Mouse (Mus musculus): ENCODE data around the gene Agt. TPM values are rescaled to one million over a fixed set of nuclear protein-coding genes. Genes with fewer than 3 reads are reported as not detected.

The Agt gene
- total and polyA plus RNA-seq, 2 experiments from 2014 or later, result 29.4 to 30.0 TPM

GRCm38 (mm10) chr8:124542001-124542400 lies 27.5 kb downstream of the Agt start:
- ATAC-seq (no peak), DNase-seq (no peak)
- Histone ChIP-seq H3K27ac (ENCODE audit: low read depth, low read length) (no peak overlapping the region), H3K9ac (no peak overlapping the region), H3K4me1 (ENCODE audit: insufficient read depth) (no peaks in the 10 kb centered on the region), H3K36me3 (ENCODE audit: insufficient read depth) (peaks cover 90% of the 10 kb centered on the region), H3K27me3 (ENCODE audit: insufficient read depth, low read length) (no peaks in the 10 kb centered on the region), H3K4me3 (ENCODE audit: low read depth, low read length) (no peak overlapping the region), H3K9me3 (ENCODE audit: low read length) (no peaks in the 10 kb centered on the region), H3K4me2 (ENCODE audit: low read depth) (no peak overlapping the region)
- no peak for TF ChIP-seq CTCF (IDR thresholded peaks at IDR 0.05; ENCODE audit: low read depth)
- 94% methylated on average over 4 of the region's 4 CpGs for WGBS

GRCm38 (mm10) chr8:124540906-124541305 lies 28.6 kb downstream of the Agt start:
- Histone ChIP-seq H3K9me3 (ENCODE audit: low read length) (no peaks in the 10 kb centered on the region), H3K4me2 (ENCODE audit: low read depth) (no peak overlapping the region), H3K9ac (no peak overlapping the region), H3K27ac (ENCODE audit: low read depth, low read length) (no peak overlapping the region), H3K36me3 (ENCODE audit: insufficient read depth) (peaks cover 83% of the 10 kb centered on the region), H3K4me3 (ENCODE audit: low read depth, low read length) (no peak overlapping the region), H3K4me1 (ENCODE audit: insufficient read depth) (no peaks in the 10 kb centered on the region), H3K27me3 (ENCODE audit: insufficient read depth, low read length) (no peaks in the 10 kb centered on the region)
- DNase-seq (no peak), ATAC-seq (no peak)
- WGBS, result 96% methylated on average over 12 of the region's 12 CpGs
- no peak for TF ChIP-seq CTCF (IDR thresholded peaks at IDR 0.05; ENCODE audit: low read depth)

- Histone ChIP-seq H3K4me3 (ENCODE audit: low read depth, low read length) (no peak overlapping the region), H3K4me2 (ENCODE audit: low read depth) (no peak overlapping the region), H3K27me3 (ENCODE audit: insufficient read depth, low read length) (no peaks in the 10 kb centered on the region), H3K9ac (no peak overlapping the region), H3K4me1 (ENCODE audit: insufficient read depth) (no peaks in the 10 kb centered on the region), H3K9me3 (ENCODE audit: low read length) (no peaks in the 10 kb centered on the region), H3K36me3 (ENCODE audit: insufficient read depth) (peaks cover 85% of the 10 kb centered on the region), H3K27ac (ENCODE audit: low read depth, low read length) (no peak overlapping the region)
- WGBS, result 94% methylated on average over 5 of the region's 5 CpGs
- DNase-seq (no peak), ATAC-seq (no peak)
- no peak for TF ChIP-seq CTCF (IDR thresholded peaks at IDR 0.05; ENCODE audit: low read depth)
Observed at GRCm38 (mm10) chr8:124535451-124535850, 34.1 kb downstream of the Agt start.

- 97% methylated on average over 3 of the region's 3 CpGs for WGBS
- no peak for ATAC-seq
Observed at GRCm38 (mm10) chr8:124532626-124533025, 36.9 kb downstream of the Agt start.

GRCm38 (mm10) chr8:124530996-124531395 lies 38.5 kb downstream of the Agt start:
- peaks cover 89% of the 10 kb centered on the region for H3K36me3 ChIP-seq (ENCODE audit: insufficient read depth)
- DNase-seq, result no peak
- 94% methylated on average over 4 of the region's 4 CpGs for WGBS

More at GRCm38 (mm10) chr8:124532626-124533025, 36.9 kb downstream of the Agt start:
- H3K9me3 ChIP-seq (ENCODE audit: low read length), result no peaks in the 10 kb centered on the region
- no peak for TF ChIP-seq CTCF (IDR thresholded peaks at IDR 0.05; ENCODE audit: low read depth)
- no peak overlapping the region for H3K4me3 ChIP-seq (ENCODE audit: low read depth, low read length)
- DNase-seq, result no peak
- no peaks in the 10 kb centered on the region for H3K4me1 ChIP-seq (ENCODE audit: insufficient read depth)
- no peak overlapping the region for H3K27ac ChIP-seq (ENCODE audit: low read depth, low read length)
- no peak overlapping the region for H3K9ac ChIP-seq
- no peak overlapping the region for H3K4me2 ChIP-seq (ENCODE audit: low read depth)
- H3K36me3 ChIP-seq (ENCODE audit: insufficient read depth), result peaks cover 78% of the 10 kb centered on the region
- no peaks in the 10 kb centered on the region for H3K27me3 ChIP-seq (ENCODE audit: insufficient read depth, low read length)

GRCm38 (mm10) chr8:124530556-124530955 lies 39.0 kb downstream of the Agt start:
- no peak for TF ChIP-seq CTCF (IDR thresholded peaks at IDR 0.05; ENCODE audit: low read depth)
- no peak overlapping the region for H3K4me2 ChIP-seq (ENCODE audit: low read depth)
- WGBS, result 84% methylated on average over 7 of the region's 7 CpGs
- ATAC-seq (no peak), DNase-seq (no peak)
- H3K27ac ChIP-seq (ENCODE audit: low read depth, low read length), result no peak overlapping the region
- peaks cover 89% of the 10 kb centered on the region for H3K36me3 ChIP-seq (ENCODE audit: insufficient read depth)
- H3K9me3 ChIP-seq (ENCODE audit: low read length), result no peaks in the 10 kb centered on the region
- no peak overlapping the region for H3K4me3 ChIP-seq (ENCODE audit: low read depth, low read length)
- no peaks in the 10 kb centered on the region for H3K4me1 ChIP-seq (ENCODE audit: insufficient read depth)
- H3K27me3 ChIP-seq (ENCODE audit: insufficient read depth, low read length), result no peaks in the 10 kb centered on the region
- no peak overlapping the region for H3K9ac ChIP-seq

More at GRCm38 (mm10) chr8:124530996-124531395, 38.5 kb downstream of the Agt start:
- ATAC-seq, result no peak
- no peak overlapping the region for H3K4me2 ChIP-seq (ENCODE audit: low read depth)
- no peak overlapping the region for H3K4me3 ChIP-seq (ENCODE audit: low read depth, low read length)
- no peak for TF ChIP-seq CTCF (IDR thresholded peaks at IDR 0.05; ENCODE audit: low read depth)
- no peaks in the 10 kb centered on the region for H3K4me1 ChIP-seq (ENCODE audit: insufficient read depth)
- no peaks in the 10 kb centered on the region for H3K9me3 ChIP-seq (ENCODE audit: low read length)
- no peak overlapping the region for H3K9ac ChIP-seq
- H3K27me3 ChIP-seq (ENCODE audit: insufficient read depth, low read length), result no peaks in the 10 kb centered on the region
- H3K27ac ChIP-seq (ENCODE audit: low read depth, low read length), result no peak overlapping the region

GRCm38 (mm10) chr8:124530076-124530475 lies 39.4 kb downstream of the Agt start:
- H3K36me3 ChIP-seq (ENCODE audit: insufficient read depth), result peaks cover 86% of the 10 kb centered on the region
- no peak for ATAC-seq
- no peaks in the 10 kb centered on the region for H3K9me3 ChIP-seq (ENCODE audit: low read length)
- no peak overlapping the region for H3K4me2 ChIP-seq (ENCODE audit: low read depth)
- H3K4me1 ChIP-seq (ENCODE audit: insufficient read depth), result no peaks in the 10 kb centered on the region
- H3K27me3 ChIP-seq (ENCODE audit: insufficient read depth, low read length), result no peaks in the 10 kb centered on the region
- H3K9ac ChIP-seq, result no peak overlapping the region
- no peak overlapping the region for H3K27ac ChIP-seq (ENCODE audit: low read depth, low read length)
- H3K4me3 ChIP-seq (ENCODE audit: low read depth, low read length), result no peak overlapping the region
- 90% methylated on average over 14 of the region's 14 CpGs for WGBS
- DNase-seq, result no peak
- no peak for TF ChIP-seq CTCF (IDR thresholded peaks at IDR 0.05; ENCODE audit: low read depth)
